Mouse (Mus musculus) embryonic fibroblast, embryonic 13.5 days (primary cell): ENCODE data around the gene Ubac2. TPM values are rescaled to one million over a fixed set of nuclear protein-coding genes. Genes with fewer than 3 reads are reported as not detected.
"Not testable (repeated sequence)": the region's sequence is repeated elsewhere in the genome, so short reads cannot be mapped to it uniquely, and the experiment has no call there.

Experiments used
- H3K27ac ChIP-seq: 2 replicates; pipeline ENCODE4 v1.5.1; 2012; ENCODE audit warnings: low read length, control low read depth, inconsistent platforms; ENCODE audit not compliant: insufficient read depth
- H3K4me1 ChIP-seq: 2 replicates; pipeline ENCODE4 v1.6.1; 2011; ENCODE audit warnings: low read length; ENCODE audit not compliant: control insufficient read depth, insufficient read depth
- H3K4me3 ChIP-seq: 2 replicates; pipeline ENCODE4 v1.5.1; 2011; ENCODE audit warnings: mild to moderate bottlenecking, control low read depth, low read length; ENCODE audit not compliant: insufficient read depth
- CTCF ChIP-seq: IDR thresholded peaks from 2 replicates; pipeline ENCODE4 v1.5.1; 2011; ENCODE audit warnings: mild to moderate bottlenecking, control low read depth, low read length, moderate library complexity, borderline replicate concordance; ENCODE audit not compliant: insufficient read depth
- POLR2A ChIP-seq: IDR thresholded peaks from 2 replicates; pipeline ENCODE4 v1.6.1; 2011; ENCODE audit warnings: low read depth, mild to moderate bottlenecking, control low read depth, low read length, moderate library complexity
- polyA plus RNA-seq: library from polyadenylated mRNA; stranded (reverse); fragments of >200 nt; gene quantifications from 2 replicates; pipeline ENCODE4 v1.2.4, GENCODE M21; 2011; ENCODE audit warnings: low read depth; ENCODE audit not compliant: missing spikeins, insufficient read length

Gene Ubac2
- polyA plus RNA-seq = 41.4 and 59.3 TPM in 2 replicates

DNA sequence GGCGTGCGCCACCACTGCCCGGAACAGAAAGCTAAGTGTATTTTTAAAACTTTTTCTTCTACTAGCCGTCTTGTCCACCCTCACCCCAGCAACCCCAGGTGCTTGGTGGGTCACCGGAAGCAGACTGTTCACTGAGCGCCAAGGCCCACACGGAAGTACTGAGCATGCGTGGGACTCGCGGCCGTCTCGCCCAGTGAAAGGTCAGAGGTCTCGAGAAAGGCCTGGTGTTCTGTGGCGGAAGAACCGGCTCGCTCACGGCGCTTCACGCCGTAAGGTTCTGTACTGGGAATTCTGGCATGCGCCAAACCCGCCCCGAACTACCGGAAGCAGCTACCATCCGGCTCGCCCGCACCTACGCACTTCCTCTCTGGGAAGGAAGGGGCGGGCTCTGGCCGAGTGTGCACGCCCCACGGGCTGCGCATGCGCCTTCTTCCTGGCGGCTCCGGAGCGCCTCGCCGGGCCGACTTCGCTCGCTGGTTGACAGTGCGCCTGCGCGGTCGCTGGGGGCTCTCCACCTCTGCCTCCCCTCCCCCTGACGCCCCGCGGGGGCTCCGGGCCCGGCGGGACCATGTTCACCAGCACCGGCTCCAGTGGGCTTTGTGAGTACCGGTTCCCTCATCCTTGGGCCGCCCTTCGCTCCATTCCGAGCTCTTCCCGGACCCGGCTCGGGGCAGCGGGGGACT is at the start of gene Ubac2:
Ubac2 (plus strand) TSS at position 445 of the 683 bp plus-strand sequence.
- peak within 1 kb of the TSS; percentile 89 for H3K4me3 ChIP-seq
- TF ChIP-seq CTCF = no peak
- peak; percentile 80 for TF ChIP-seq POLR2A
- no peaks in the 10 kb centered on the region; the same call in 1 of the 2 replicates for H3K4me1 ChIP-seq
- peak within 1 kb of the TSS; percentile 69 for H3K27ac ChIP-seq

DNA sequence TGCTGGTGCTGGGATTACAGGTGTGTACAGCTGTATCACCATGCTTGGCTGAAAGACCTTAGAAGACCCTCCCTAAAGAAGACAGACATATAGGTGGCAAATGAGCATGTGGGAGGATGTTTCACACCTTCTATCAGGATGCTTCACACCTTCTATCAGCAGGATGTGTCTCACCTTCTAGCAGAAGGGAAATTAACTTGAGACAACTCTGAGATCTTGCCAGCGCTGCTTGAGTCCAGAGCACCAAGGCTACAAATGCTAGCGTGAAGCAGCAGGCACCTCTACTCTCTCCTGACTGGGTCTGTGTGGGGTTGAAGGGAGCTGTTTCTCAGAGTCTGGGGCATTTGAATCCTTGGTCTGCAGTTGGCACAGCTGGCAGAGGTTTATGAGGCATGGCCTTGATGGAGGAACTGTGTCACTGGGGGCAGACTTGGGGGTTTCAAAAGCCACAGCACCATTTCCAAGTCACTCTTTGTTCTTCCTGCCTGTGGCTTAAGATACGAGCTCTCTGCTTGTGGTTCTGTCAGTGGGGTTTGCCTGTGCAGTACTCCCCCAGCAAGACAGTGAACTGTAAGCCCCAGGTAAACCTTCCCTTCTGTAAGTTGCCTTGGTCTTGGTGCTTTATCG is 48.5 kb upstream of the Ubac2 start:
- TF ChIP-seq CTCF (no peak), POLR2A (no peak)
- no peak overlapping the region for H3K4me3 ChIP-seq
- peaks cover 10% of the 10 kb centered on the region for H3K4me1 ChIP-seq
- H3K27ac ChIP-seq = no peak overlapping the region

DNA sequence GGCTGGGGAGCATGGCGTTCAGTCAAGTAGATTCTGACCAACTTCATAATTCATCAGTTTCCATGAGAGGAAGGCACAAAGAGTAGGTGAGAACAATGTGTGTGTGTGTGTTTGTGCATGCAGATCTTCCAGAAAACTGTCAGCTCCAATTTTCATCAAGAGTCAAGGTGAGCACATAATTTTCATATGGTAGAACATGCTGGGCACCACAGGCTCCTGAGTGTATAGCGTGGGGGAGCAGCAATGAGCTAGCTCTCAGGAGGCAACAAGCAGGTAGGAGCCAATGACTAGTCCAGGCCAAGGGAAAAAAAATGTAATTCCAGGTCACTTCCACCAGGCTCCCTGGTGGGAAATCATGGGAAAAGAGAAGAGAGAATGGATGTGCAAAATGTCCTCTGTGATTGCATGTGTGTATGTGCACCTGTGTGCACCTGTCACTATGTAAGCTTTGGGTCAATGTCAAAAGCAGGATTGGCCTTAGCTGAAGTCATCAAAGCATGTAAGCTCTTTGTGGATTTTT is 45.4 kb upstream of the Ubac2 start:
- Histone ChIP-seq H3K4me3 (no peak overlapping the region), H3K4me1 (no peaks in the 10 kb centered on the region), H3K27ac (no peak overlapping the region)
- TF ChIP-seq CTCF = no peak
- TF ChIP-seq POLR2A = no peak

DNA sequence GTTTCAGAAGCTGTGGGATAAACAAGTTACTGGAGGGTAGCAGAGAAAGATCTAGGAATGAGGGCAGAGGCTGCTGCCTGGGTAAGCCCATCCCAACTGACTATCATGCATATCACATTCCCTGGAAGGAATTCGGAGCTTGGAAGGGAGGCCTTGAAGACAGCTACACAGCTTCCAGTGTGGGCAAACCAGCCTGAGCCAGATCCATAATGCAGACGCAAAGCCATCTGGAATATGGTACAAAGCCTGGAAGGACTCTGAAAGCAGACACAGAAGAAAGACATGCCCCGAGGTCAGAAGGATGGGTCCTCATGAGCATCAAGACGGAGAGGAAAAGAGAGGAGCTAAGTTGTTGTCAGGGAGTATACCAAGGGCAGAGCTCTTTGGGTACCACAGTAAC is 40.3 kb upstream of the Ubac2 start:
- H3K4me3 ChIP-seq = no peak overlapping the region
- TF ChIP-seq CTCF = no peak
- no peak for TF ChIP-seq POLR2A
- H3K27ac ChIP-seq = no peak overlapping the region
- H3K4me1 ChIP-seq = no peaks in the 10 kb centered on the region

DNA sequence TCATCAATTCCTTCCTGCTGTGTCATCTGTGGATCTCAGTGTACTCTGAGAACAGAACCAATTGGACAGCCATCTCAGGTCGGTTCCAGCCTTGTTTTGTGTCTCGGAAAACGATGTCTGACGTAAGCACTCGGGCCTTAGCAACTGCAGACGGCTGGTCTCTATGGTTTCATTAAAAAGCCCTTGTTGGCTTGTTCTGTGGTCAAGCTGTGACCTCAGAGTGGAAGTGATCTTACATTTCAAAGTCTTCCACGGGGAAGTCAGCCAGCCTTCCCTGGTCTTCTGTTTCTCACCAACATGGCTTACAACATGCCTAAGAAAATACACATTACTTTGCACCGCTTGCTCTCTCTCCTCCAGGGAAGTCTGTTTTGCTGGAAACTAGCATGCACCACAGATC is 38.2 kb upstream of the Ubac2 start:
- TF ChIP-seq CTCF (no peak), POLR2A (no peak)
- Histone ChIP-seq H3K27ac (no peak overlapping the region), H3K4me1 (no peaks in the 10 kb centered on the region), H3K4me3 (no peak overlapping the region)

DNA sequence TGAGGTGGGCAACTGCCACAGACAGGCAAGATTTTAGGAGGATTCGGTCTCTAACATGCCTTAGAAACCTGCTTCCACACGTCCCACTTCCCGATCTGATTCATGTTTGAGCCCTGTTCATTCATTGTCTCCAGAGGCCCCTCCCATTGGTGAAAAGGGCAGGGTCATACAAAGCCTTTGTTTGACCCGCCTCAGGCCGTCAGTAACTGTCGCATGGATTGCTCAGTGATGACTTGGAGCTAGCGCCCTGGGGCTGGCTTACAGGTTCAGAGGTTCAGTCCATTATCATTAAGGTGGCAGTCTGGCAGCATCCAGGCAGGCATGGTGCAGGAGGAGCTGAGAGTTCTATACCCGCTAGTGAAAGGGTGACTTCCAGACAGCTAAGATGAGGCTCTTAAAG is 33.9 kb upstream of the Ubac2 start:
- TF ChIP-seq CTCF (no peak), POLR2A (no peak)
- Histone ChIP-seq H3K4me3 (no peak overlapping the region), H3K4me1 (no peaks in the 10 kb centered on the region), H3K27ac (no peak overlapping the region)

DNA sequence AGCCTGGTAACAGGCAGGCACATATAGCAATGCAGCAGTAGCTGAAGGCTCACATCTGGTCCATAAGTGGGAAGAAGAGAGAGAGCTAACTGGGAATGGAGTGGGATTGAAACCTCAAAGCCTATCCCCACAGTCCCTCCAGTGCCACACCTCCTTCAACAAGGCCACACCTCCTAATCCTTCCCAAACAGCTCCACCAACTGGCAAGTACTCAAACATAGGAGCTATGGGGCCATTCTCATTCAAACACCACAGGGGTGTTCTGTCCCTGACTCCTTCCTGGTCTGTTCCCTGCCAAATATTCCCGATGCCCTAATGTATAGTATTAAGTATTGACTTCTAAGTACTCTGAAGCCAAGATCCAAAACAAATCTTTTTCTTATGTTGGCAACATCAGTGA is 27.2 kb upstream of the Ubac2 start:
- Histone ChIP-seq H3K4me3 (no peak overlapping the region), H3K4me1 (peaks cover 3% of the 10 kb centered on the region; the same call in 1 of the 2 replicates), H3K27ac (no peak overlapping the region)
- TF ChIP-seq POLR2A = no peak
- TF ChIP-seq CTCF = no peak

DNA sequence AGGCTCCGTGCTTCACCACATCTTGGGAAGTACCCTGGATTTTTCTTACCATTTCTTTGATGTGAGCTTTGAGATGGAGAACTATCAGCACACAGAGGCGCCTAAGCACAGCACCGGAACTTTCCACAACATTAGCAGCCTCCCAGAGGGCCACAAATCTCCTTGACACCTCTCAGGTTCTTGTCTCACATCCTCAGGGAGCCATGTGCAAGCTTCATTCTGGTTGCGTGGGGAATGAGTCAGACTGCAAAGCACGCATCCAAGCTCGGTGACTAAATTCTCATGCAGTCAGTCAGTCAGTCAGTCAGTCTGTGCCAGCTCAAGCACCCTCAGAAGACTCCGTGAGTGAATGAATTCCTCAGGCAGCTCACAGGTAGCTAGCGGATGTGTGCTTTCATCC is 25.9 kb upstream of the Ubac2 start:
- Histone ChIP-seq H3K27ac (no peak overlapping the region), H3K4me3 (no peak overlapping the region), H3K4me1 (peaks cover 3% of the 10 kb centered on the region; the same call in 1 of the 2 replicates)
- TF ChIP-seq CTCF (no peak), POLR2A (no peak)

DNA sequence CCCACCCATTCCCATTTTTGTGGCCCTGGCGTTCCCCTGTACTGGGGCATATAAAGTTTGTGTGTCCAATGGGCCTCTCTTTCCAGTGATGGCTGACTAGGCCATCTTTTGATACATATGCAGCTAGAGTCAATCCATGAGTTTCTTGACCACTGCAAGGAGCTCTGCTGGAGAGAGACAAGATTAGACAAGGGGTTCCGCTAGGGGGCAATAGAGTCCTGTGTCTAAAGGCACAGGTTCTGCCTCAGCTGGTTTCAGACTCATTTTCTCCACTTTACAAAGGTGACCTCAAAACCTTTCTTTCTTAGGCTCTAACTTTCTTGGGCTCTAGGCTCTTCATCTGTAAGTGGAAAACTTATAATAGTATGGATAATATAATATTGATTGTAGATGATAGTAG is 13.3 kb upstream of the Ubac2 start:
- not testable (repeated sequence) for H3K27ac ChIP-seq, H3K4me3 ChIP-seq, H3K4me1 ChIP-seq

DNA sequence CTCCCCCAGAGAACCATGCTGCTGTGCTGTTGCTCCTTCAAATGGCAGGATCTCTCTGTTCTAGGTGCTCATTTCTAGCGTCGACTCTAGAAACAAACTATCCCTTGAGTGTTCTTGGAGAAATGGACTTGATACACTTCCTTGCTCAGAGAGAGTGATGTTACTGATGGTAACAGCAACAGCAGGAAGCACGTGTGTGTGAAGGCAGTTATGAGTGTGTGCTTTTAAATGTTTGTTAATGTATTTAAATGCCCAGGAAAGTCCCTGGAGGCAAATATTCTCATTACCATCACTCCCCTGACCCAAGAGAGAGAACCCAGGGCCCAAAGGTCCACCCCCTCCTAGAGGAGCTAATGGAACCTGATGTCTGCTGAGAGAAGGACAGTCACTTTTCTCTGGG is 11.8 kb upstream of the Ubac2 start:
- H3K4me1 ChIP-seq = peaks cover 2% of the 10 kb centered on the region
- no peak overlapping the region for H3K4me3 ChIP-seq
- TF ChIP-seq CTCF (no peak), POLR2A (no peak)
- H3K27ac ChIP-seq = no peak overlapping the region

DNA sequence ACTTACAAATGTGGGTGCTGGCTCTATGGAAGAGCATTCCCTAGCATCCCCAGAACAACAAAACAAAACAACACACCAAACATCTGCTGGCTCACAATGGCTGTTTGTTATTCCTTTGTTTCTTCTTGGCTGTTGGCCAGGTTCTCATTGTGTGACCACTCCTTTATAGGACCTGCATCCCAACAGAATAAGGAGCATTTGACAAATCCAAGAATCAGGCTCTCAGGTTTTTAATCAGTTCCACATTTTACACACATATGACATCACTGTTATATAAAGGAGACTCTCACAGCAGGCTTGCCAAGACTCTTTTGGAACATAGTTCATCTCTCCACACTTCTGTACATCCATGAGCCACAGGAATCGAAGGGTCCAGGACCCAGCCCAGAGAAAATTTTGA is 9.3 kb upstream of the Ubac2 start:
- TF ChIP-seq POLR2A = no peak
- TF ChIP-seq CTCF = no peak
- Histone ChIP-seq H3K27ac (no peak overlapping the region), H3K4me3 (no peak overlapping the region), H3K4me1 (peaks cover 2% of the 10 kb centered on the region)
